Comparison of ENCODE assay signal across 9 mouse cellular contexts in genomic region chr10:98857395-98857794, GRCm38 (mm10). TPM values are rescaled to one million over a fixed set of nuclear protein-coding genes. Genes with fewer than 3 reads are reported as not detected.
DNase-seq lines count a peak whose midpoint lies in the region; ATAC-seq and TF ChIP-seq lines count a peak whose summit lies in the region.
"Had no signal": no experiment of that assay in that cellular context is flagged by ENCODE, and none has a peak within 500 bp of the region (broad histone marks: within the 10 kb centered on the region; RNA-seq: fewer than 3 reads in every experiment).

No protein-coding gene starts in this region.

- H3K4me1 ChIP-seq in heart, adult 2 months (ENCODE audit: control insufficient read depth, insufficient read depth, low read length) = no peaks in the 10 kb centered on the region
- H3K4me1 ChIP-seq in midbrain, embryonic 13.5 days (replicated peaks) = no peaks in the 10 kb centered on the region
- no peaks in the 10 kb centered on the region for H3K4me1 ChIP-seq in hindbrain, embryonic 10.5 days (replicated peaks)
- no peaks in the 10 kb centered on the region for H3K4me1 ChIP-seq in midbrain, embryonic 11.5 days (ENCODE audit: control insufficient read depth, insufficient read depth, low read length)
- H3K4me1 ChIP-seq: embryonic facial prominence, embryonic 13.5 days had no signal

- TF ChIP-seq POLR2A in heart, adult 2 months (IDR thresholded peaks at IDR 0.05; ENCODE audit: insufficient read depth, low read depth, low read length) = peak; percentile 52; the same call in 1 of the 2 replicates

- no peak overlapping the region for H3K4me2 ChIP-seq in midbrain, embryonic 13.5 days (replicated peaks)
- H3K4me2 ChIP-seq in midbrain, embryonic 11.5 days = no peak overlapping the region
- H3K4me2 ChIP-seq: embryonic facial prominence, embryonic 13.5 days had no signal

- H3K27me3 ChIP-seq in heart, adult 2 months (ENCODE audit: control insufficient read depth, insufficient read depth, low read length) = no peaks in the 10 kb centered on the region
- H3K27me3 ChIP-seq in midbrain, embryonic 13.5 days = no peaks in the 10 kb centered on the region
- no peaks in the 10 kb centered on the region for H3K27me3 ChIP-seq in hindbrain, embryonic 10.5 days (ENCODE audit: insufficient read depth, poor library complexity, severe bottlenecking)
- H3K27me3 ChIP-seq in midbrain, embryonic 11.5 days (ENCODE audit: control insufficient read depth, insufficient read depth, low read length) = no peaks in the 10 kb centered on the region
- H3K27me3 ChIP-seq: embryonic facial prominence, embryonic 13.5 days had no signal

- no peaks in the 10 kb centered on the region for H3K79me2 ChIP-seq in heart, adult 2 months (replicated peaks; ENCODE audit: control insufficient read depth, insufficient read depth, low read length)

- no peak for TF ChIP-seq CTCF in heart, adult 2 months (IDR thresholded peaks at IDR 0.05)

- no peak for ATAC-seq in midbrain, embryonic 13.5 days
- ATAC-seq in midbrain, embryonic 11.5 days (ENCODE audit: low FRiP score) = no peak

- intact Hi-C loops in heart, adult 2 months (cut with DNase I) = loop anchor here (2.0 to 5.0 kb wide), 4 partner anchors 57 to 197 kb away; partner anchors contain the start of gene Atp2b1

- no peaks in the 10 kb centered on the region; the same call in 1 of the 2 replicates for H3K36me3 ChIP-seq in heart, adult 2 months (ENCODE audit: control insufficient read depth, insufficient read depth, low read length)
- H3K36me3 ChIP-seq in midbrain, embryonic 13.5 days = no peaks in the 10 kb centered on the region
- H3K36me3 ChIP-seq in hindbrain, embryonic 10.5 days = no peaks in the 10 kb centered on the region
- no peaks in the 10 kb centered on the region for H3K36me3 ChIP-seq in midbrain, embryonic 11.5 days (ENCODE audit: control insufficient read depth, insufficient read depth, low read length)
- H3K36me3 ChIP-seq: embryonic facial prominence, embryonic 13.5 days had no signal

- TF ChIP-seq EP300 in heart, adult 2 months (IDR thresholded peaks at IDR 0.05; ENCODE audit: insufficient read depth, low read depth, low read length) = peak; percentile 98

- no peak overlapping the region for H3K9ac ChIP-seq in heart, adult 2 months (ENCODE audit: low read depth, low read length)
- H3K9ac ChIP-seq in midbrain, embryonic 13.5 days (replicated peaks) = no peak overlapping the region
- H3K9ac ChIP-seq in midbrain, embryonic 11.5 days (ENCODE audit: low read length) = no peak overlapping the region
- H3K9ac ChIP-seq: embryonic facial prominence, embryonic 13.5 days had no signal

- no peaks in the 10 kb centered on the region for H3K9me3 ChIP-seq in midbrain, embryonic 13.5 days
- no peaks in the 10 kb centered on the region for H3K9me3 ChIP-seq in hindbrain, embryonic 10.5 days
- no peaks in the 10 kb centered on the region for H3K9me3 ChIP-seq in midbrain, embryonic 11.5 days (ENCODE audit: control insufficient read depth, low read length)
- H3K9me3 ChIP-seq: embryonic facial prominence, embryonic 13.5 days had no signal

- H3K4me3 ChIP-seq in heart, adult 2 months = no peak overlapping the region
- H3K4me3 ChIP-seq in midbrain, embryonic 13.5 days (replicated peaks) = no peak overlapping the region
- no peak overlapping the region for H3K4me3 ChIP-seq in hindbrain, embryonic 10.5 days
- H3K4me3 ChIP-seq in midbrain, embryonic 11.5 days (ENCODE audit: low read depth, low read length) = no peak overlapping the region
- H3K4me3 ChIP-seq: embryonic facial prominence, embryonic 13.5 days had no signal

- 9% methylated on average over 3 of the region's 3 CpGs for WGBS in heart, adult 2 months
- WGBS in midbrain, embryonic 13.5 days = 60% methylated on average over 3 of the region's 3 CpGs
- WGBS in hindbrain, embryonic 10.5 days = 43% methylated on average over 3 of the region's 3 CpGs
- 60% methylated on average over 3 of the region's 3 CpGs for WGBS in midbrain, embryonic 11.5 days

- peak; percentile 7 for DNase-seq in ES-CJ7 (ENCODE audit: low read depth, low spot score)
- DNase-seq in adrenal gland, adult 2 months = peak; percentile 69
- peak; percentile 58 to 85 for DNase-seq in heart, adult 2 months
- DNase-seq in kidney, postnatal 14 days = peak; percentile 79
- DNase-seq in layer of hippocampus, postnatal 36 days = no peak
- DNase-seq in hindbrain, embryonic 10.5 days (ENCODE audit: low spot score) = no peak
- DNase-seq in midbrain, embryonic 11.5 days (ENCODE audit: low spot score, missing footprints) = no peak

- peak overlapping the region; percentile 42; the same call in 1 of the 2 replicates for H3K27ac ChIP-seq in heart, adult 2 months
- H3K27ac ChIP-seq in midbrain, embryonic 13.5 days = no peak overlapping the region
- no peak overlapping the region; the same call in 1 of the 2 replicates for H3K27ac ChIP-seq in hindbrain, embryonic 10.5 days
- no peak overlapping the region for H3K27ac ChIP-seq in midbrain, embryonic 11.5 days (ENCODE audit: low read depth, low read length)
- H3K27ac ChIP-seq: embryonic facial prominence, embryonic 13.5 days had no signal

RNA-seq across cellular contexts. Expression of gene Atp2b1, which starts 56.8 kb away (rescaled TPM):
- total RNA-seq in adrenal gland, adult 2 months (2021) = 10 to 100 TPM; 41.6 to 49.3 TPM
- 2.6 and 3.1 TPM in 2 replicates for polyA plus RNA-seq in adrenal gland, adult 2 months (2012; rRNA removed)
- total RNA-seq in heart, adult 2 months (2021) = 10 to 100 TPM; 64.6 to 74.4 TPM
- polyA plus RNA-seq in heart, adult 2 months (2012; rRNA removed) = 15.1 and 28.2 TPM in 2 replicates
- total RNA-seq in layer of hippocampus, postnatal 36 days (2021) = 1,000 to 10,000 TPM; 1,023 to 1,033 TPM
- polyA plus RNA-seq in midbrain, embryonic 13.5 days (2015; fragmentation: Nextera tagmentation; extraction: Ambion mirVana) = 160 and 175 TPM in 2 replicates
- 90.4 and 93.7 TPM in 2 replicates for polyA plus RNA-seq in hindbrain, embryonic 10.5 days (2016; fragmentation: Nextera tagmentation; extraction: Ambion mirVana)
- polyA plus RNA-seq in midbrain, embryonic 11.5 days (2014; fragmentation: Nextera tagmentation; extraction: Ambion mirVana) = 76.4 and 88.3 TPM in 2 replicates

Comparison
In these comparisons a context has a peak if more than half of its experiments do, and no peak if none do; other contexts are left out.
1. DNase-seq: peak in ES-CJ7 (single experiment), adrenal gland, adult 2 months (single experiment), heart, adult 2 months (2 of 2) and kidney, postnatal 14 days (single experiment); none in layer of hippocampus, postnatal 36 days (0 of 2), hindbrain, embryonic 10.5 days (single experiment) and midbrain, embryonic 11.5 days (single experiment).